Mouse (Mus musculus) left cerebral cortex, postnatal 36 days (tissue): ENCODE results near the gene Gm5148. TPM values are rescaled to one million over a fixed set of nuclear protein-coding genes. Genes with fewer than 3 reads are reported as not detected.

Experiments used
- DNase-seq, 2 experiments: peaks; one replicate each; pipeline ENCODE4 v3.0.0; 2021 to 2022; ENCODE audit warnings: low spot score in 2 of 2, mixed read lengths in 1 of 2
- intact Hi-C: fragments of 180-260 bp; cut with DNase I; formaldehyde crosslinking; loops from one replicate; pipeline ENCODE4 v1.15.1; 2025
- total RNA-seq, 2 experiments: library from RNA; stranded (reverse); gene quantifications; 2 replicates each; pipeline ENCODE4 v1.2.3; 2021

The Gm5148 gene
- total RNA-seq, 2 experiments from 2014 or later = 3.7 to 3.9 TPM

DNA sequence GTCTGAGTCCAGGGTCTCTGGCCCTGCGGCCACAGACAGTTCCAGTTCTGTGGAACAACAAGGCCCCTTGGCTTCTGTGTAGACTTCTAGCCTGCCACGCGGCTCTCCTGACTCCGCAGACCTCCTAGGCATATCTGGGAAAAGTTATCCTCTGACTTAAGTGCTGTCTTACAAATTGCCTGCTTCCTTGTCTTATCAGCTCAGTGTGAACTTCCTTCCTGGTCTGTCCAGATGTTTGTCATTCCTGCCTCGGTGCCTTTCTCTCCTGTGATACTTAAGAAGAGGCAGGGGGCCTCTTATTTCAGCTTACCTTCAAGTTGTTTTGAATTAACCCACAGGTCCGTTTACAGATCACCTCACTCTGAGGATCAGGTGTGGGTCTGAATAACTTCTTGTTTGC, 18.9 kb downstream of the Gm5148 start:
- intact Hi-C loops = no loop called here
- no peak for DNase-seq

DNA sequence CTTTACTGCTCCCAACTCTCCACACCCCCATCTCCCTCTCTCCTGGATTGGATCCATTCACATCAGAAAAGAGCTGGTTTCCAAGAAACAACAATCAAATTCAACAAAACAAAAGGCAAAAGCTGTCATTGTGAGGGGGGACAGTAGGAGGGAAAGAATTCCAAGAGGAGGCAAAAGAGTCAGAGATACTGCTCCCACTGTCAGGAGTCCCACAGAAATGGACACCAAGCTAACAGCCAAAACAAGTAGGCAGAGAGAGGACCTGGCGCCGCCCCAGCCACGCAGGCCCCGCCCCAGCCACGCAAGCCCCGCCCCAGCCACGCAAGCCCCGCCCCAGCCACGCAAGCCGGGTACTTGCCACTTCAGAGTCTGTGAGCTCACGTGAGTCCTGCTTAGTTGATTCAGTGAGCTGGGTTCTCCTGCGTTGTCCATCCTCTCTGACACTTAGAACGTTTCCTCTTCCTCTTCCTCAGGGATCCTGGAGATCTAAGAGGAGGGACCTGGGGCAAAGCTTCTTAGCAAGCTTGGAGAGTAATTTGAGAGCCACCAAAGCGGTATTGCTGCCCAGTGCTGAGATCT, 19.5 kb downstream of the Gm5148 start:
- DNase-seq = no peak
- intact Hi-C loops = no loop called here

DNA sequence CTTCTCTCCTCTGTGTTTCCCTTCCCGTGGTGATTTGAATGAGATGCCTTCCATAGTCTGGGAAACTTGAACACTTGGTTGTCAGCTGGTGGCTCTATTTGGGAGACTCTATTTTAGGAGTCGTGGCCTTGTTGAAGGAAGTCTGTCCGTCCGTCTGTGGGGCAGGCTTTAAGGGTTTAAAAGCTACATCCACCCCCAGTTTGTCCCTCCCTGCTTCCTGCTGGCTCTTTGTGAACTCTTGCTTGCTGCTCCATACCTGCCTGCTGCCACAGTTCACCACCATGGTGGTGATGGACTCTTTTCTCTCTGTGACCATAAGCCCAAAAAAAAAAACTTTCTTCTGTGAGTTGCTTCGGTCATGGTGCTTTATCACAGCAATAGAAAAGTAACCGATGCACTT, 21.2 kb downstream of the Gm5148 start:
- DNase-seq = no peak
- intact Hi-C loops = no loop called here

DNA sequence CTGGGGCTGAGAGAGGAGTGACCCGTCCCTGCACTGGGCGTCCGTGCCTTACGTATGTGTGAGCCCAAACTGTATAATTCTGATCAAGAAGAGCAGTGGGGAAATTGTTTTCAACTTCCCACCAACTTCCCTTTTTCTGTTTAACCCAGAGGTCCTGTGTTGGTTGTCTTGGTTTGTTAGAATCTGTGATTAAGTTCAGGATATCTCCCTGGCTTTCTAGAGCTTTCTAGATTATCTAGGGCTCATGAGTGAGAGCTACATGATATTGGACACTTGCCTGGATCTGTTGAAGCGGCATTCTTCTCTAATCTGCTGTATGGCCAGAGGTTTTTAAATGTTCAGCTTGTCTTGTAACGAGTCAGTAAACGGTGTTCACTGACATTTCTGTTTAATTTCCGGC, 30.7 kb downstream of the Gm5148 start:
- intact Hi-C loops = no loop called here
- DNase-seq = no peak

DNA sequence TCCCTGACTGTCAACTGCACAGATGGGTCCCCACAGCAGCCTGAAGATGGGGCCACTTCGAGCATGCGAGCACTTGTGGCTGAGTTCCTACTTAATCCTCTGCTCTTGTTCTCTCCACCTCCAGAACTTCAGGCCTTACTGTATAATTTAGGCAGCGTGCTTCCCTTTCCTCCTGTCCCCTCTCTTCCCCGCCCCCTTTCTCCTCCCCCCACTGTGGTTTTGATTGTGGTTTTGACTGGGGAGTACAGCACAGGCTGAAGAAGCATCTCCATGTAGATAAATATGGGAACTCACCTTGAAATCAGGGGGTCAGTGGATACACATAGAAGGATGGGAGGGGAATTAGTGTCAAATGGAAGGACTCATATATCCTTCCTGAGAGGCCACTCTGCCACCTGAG, 31.3 kb downstream of the Gm5148 start:
- intact Hi-C loops = no loop called here
- DNase-seq = no peak

DNA sequence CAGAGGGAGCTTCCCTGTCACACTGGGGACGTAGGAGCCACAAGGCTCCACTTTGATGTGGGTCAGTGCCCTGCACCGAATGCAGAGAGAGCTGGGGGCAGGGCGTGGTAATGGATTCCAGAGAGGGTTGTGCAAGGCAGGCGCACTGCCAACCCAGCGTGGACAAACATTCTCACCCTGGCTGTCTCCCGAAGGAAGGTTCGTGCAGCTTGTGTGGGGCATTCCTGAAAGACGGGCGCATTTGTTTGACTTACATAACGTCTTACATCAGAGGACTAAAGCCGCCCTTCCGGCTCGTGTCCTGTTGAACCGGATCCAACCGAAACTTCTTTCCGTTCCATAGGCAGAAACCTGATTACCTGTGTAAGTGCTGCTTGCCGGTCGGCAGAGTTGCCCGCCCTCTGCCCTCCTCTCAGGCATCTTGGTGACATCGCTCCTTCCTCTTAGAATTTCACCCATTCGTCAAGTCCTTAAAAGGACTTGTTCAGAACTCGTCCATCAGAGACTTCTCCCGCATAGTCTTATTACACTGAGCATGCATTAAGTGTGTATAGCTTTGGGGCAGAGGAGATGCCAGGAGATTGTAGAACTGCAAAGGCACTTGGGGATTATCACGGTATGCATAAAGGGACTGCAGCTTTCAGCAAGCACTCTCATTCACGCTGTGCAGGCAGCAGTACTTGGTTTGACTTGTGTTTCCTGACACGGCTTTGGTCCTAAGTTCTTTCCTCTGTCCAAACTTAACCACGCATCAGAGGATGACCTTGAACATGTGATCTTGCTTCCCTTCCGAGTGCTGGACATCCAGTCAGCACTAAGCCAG, 36.9 kb downstream of the Gm5148 start:
- peak; percentile 57 to 64 for DNase-seq
- intact Hi-C loops = no loop called here

DNA sequence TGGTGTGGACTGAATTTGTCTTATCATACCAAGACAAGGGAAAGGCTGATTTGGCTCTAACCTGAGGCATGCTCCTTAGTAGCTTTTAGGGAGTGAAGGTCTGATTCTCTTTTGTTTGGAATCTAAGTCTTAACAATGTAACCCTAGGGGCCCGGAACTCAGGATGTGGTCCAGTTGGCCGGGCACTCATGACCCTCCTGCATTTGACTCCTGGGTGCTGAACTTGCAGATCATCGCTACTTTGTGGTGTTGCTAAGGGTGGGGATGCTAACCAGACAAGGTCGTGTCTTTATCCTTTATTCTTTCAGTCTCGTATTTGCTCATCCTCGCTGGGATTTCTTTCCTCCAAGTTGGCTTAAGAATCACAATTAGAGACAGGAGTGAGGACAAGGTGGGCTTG, 37.5 kb downstream of the Gm5148 start:
- intact Hi-C loops = no loop called here
- DNase-seq = no peak

DNA sequence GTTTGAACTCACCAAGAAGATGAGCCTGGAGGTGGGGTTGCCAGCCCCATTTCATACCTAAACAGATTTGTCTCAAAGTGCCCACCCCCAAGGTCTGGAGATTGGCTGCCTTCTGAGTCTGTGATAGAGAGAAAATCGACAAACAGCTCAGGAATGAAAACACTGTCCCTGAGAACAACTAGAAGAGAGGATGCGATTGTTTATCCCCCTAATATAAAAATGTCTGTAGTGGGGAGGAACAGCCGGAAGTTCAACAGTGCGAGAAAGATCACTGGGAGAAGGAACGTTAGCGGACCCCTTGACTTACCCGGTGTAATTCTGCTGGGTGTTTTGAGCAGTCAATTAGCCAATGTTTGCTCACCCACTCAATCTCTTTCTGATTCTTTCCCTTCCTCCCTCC, 38.1 kb downstream of the Gm5148 start:
- intact Hi-C loops = no loop called here
- no peak for DNase-seq

DNA sequence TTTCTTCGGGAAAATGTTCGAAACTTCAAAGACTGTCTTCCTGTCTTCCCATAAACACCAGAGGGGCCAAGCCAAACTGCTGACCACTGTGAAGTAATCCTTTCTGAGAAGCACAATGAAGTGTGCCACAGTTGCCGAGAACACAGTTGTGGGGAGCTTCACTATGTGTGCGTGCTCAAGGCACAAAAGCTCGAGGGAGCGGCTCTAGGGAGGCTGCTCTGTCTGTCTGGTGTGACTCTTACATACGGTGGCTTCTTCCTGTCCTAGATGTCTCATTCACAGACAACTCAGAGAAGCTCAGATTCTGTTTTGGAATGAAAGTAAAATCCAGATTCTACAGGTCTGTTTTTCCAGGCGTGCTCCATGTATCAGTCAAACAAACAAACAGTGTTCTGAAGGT, 48.0 kb downstream of the Gm5148 start:
- intact Hi-C loops = no loop called here
- DNase-seq = no peak

DNA sequence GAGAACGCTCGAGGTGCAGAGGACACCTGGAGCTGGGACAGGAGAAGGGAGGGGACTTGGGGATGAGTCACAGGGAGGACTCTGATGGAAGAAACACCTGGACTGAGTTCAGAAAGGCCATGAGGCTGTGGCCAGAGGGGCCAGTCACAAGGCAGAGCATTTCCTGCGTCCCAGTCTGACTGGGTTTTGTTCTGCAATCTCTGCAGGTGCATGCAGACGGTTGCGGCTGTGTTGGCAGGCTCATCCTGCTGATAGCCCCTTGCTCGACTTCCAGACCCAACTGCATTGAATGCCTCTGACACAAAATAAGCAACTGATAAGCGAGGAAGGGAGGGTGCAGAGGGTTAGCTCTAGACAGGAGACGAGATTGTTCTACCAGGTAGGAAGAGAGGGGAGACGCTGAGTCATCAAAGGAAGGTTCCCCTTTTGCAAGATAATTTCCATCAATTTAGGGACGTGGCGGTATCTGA, 49.2 kb downstream of the Gm5148 start:
- DNase-seq = no peak
- intact Hi-C loops = no loop called here

DNA sequence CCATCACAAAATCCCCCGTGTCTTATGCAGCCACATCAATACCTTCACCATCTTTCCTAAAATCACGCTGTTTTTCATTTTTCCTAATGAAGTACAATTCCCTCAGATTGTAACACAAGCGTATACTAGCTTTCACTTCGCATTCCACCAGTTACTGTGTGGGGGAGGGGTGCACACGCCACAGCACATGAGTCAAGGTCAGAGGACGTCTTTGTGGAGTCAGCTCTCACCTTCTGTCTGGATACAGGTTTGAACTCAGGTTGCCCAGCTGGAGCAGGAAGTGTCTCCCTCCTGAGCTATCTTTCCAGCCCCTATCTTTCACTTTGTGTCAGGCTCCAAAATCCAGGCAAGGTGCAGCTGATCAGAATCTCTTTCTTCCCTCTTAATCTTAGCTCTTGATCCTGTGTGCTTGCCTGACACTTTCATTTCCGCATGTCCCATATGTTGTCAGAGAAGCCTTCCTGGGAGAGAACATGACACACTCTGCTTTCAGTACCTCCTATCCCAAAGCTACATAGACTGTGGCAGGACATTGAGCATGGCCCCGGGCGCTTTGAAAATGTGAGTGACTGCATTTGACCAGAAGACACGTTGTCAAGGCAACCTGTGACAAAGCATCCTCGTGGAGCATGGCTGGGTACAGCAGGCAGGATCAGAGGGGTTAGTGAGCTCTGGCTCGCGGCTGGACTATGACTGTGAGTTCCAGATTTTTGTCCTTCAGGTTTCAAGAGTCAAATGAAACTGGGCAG, 50.6 kb downstream of the Gm5148 start:
- no peak for DNase-seq
- intact Hi-C loops = no loop called here

DNA sequence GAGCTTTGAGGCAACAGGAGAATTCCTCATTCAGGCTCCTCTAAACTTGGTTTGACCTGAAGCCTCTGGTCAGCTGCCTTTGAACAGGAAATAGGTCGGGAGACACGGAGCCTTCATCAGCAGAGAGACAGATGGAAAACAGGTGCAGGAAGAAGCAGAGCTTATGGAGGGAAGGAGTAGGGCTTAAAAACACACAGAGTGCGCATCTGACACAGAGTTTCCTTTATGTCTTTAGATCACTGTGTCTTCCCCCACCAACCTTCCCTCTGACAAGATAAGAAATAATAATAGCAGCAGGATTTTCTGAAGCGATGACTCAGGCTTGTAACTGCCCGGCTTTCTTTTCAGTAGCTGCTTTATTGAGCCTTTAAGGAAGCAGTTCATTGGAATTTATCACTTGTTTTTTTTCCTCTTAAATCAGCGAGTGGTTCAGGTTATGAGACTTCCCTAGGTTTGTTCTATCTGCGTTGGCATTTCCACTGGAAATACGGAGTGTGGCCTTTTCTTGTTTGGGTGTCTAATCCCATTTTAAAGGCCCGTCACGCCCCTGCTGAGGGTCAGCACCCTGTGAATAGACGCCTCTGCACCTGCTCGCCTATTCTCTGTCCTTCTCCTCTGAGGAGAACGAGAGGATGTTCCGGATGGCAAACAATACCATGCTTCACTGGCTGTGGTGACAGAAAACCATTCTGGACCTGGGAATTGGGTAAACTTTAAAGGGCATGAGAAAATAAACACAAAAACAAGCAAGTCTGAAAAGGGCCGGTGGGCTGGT, 51.8 kb downstream of the Gm5148 start:
- intact Hi-C loops = no loop called here
- DNase-seq = no peak

DNA sequence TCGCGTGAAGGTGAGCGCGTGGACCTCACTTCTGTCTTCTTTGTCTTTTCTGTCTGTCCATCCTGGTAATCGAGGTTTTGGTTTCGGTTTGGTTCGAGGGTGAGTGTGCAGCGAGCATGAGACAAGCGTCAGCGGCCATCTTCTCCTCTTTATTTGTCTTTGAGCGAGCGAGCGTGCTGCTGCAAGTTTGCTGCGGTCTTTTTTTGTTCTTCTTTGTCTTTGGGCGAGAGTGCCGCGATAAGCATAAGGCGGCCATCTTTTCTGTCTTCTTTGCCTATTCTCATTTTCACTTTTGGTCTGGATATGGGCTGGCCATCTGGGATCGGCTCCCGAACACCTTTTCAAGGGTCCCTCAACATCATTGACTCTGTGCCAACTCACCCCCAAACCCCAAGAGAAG, 55.2 kb downstream of the Gm5148 start:
- intact Hi-C loops = no loop called here
- no peak for DNase-seq

DNA sequence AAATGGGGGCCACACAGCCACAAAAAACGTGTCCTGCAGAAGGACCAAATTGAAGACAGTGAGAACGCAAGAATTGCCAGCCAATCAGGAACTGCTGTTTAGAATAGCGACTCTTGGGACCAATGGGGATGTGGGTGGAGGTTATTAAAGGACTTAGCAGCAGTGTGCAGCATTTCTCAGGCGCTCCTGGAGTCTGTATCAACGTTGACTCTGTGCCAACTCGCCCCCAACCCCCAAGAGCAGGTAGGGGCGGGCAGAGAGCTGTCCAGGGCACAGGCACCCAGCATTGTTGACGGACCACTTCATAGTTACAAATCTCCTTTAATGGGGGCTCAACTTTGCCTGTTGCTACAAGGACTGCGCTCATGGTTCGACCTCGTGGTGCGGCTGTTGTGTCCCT, 55.6 kb downstream of the Gm5148 start:
- no peak for DNase-seq
- intact Hi-C loops = no loop called here

DNA sequence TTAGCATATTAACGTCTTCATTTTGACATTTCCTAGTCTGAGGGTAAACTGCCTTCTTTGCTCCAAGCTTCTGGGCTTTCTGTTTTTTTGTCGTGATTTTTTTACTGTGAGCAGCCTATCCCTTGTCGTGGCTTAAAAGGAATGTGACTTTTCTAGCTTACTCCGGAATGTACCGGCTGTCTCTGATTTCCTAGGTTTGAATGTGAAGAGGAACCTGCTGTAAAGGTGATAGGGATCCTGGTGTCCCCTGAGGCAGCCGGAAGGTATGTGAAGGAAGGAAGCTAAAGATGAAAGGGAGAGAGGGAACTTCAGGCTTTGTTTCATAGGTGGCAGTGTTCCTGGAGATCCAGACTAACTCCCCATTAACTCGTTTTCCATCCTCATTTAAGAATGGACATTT, 56.6 kb downstream of the Gm5148 start:
- intact Hi-C loops = no loop called here
- no peak for DNase-seq

DNA sequence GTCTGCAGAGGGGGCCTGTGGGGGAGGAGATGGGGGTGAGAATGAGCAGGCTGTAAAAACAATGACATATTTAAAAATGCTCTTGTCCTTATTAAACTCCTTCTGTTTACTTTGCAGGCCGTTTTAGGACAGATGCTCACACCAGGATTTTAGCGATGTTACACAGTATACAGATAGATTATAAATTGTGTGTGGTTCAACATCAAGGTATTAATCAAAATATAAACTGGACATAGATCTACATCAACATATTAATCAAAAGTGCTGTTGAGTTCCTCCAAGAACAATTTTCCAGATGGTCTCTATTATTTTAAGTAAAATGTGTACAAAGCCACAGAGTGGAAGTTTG, 57.2 kb downstream of the Gm5148 start:
- no peak for DNase-seq
- intact Hi-C loops = no loop called here

DNA sequence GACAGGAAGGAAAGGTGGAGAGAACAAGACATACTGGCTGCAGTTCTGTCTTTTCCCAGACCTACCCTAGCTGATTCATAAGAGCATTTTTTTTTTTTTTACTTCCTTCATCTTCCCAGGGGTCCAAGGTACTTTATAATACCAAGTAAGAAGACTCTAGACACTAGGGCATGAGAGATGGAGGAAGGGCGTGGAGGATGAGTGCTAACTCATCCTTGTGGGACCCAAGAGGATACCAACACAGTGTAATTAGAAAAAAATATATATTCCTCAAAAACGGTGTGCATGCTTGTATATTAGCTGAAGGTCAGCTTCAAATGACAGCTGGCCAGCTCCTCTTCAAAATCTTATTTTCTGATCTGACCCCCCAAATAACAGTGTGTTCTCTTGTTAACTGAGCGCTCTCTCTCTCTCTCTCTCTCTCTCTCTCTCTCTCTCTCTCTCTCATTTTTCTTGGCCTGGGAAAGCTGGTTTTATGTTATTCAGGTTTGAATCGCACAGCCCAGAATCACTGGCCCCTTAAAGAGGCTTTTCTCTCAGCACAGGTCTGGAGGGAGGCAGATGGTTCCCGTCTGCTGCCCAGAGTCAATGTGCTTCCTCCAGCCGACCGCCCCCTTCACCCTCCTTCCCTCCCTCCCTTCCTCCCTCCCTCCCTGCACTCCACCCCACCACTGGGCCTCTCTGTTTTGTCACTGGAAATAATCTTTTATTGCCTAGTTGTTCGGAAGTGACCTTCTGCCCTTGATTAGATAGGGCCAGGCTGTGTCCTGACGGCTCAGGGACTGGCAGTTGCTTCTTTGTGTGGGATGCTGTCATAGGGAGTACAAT, 57.8 kb downstream of the Gm5148 start:
- intact Hi-C loops = no loop called here
- no peak for DNase-seq
